Comparison of ENCODE assay signal across 18 mouse cellular contexts in the genomic region with DNA sequence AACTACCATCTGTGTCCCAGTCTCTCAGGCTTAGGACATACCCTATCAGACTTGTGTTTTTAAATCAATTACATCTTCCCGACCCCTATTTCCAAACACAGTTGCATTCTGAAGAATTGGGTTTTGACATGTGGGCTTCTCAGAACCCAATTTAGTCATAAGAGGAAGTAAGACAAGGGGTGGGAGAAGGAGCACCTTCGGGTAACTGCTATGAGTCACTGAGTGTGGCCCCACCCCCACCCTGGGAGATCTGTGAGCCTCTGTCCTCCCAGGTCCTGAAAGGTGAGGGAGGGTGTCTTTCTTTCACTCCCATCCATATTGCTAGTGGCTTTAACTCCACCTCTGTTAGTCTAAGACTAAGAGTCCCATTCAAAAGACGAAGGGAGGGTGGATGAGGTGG. TPM values are rescaled to one million over a fixed set of nuclear protein-coding genes. Genes with fewer than 3 reads are reported as not detected.
DNase-seq lines count a peak whose midpoint lies in the region; ATAC-seq lines count a peak whose summit lies in the region.
"Had no signal": no experiment of that assay in that cellular context is flagged by ENCODE, and none has a peak within 500 bp of the region (broad histone marks: within the 10 kb centered on the region; RNA-seq: fewer than 3 reads in every experiment).

No protein-coding gene starts in this region.

- peak; percentile 55 for ATAC-seq in CD4-positive, CD25-positive, alpha-beta regulatory T cell, adult 4 months
- ATAC-seq in hematopoietic stem cell, adult 5-6 weeks (replicated peaks in 1 of 2; ENCODE audit: insufficient read depth in 1 of 2, low FRiP score in 2 of 2, low TSS enrichment in 1 of 2, low read depth in 1 of 2, poor library complexity in 2 of 2, severe bottlenecking in 2 of 2) = peak; percentile 15 to 60; a peak in 2 of 4 replicates
- ATAC-seq in neutrophil, adult 5-6 weeks (ENCODE audit: extremely low read depth, insufficient number of reproducible peaks, low FRiP score, poor library complexity, severe bottlenecking) = peak; percentile 17; the same call in 1 of the 2 replicates
- ATAC-seq: forebrain, embryonic 14.5 days; liver, embryonic 12.5 days had no signal

- DNase-seq in A20 (ENCODE audit: low read depth, low spot score) = peak; percentile 63
- no peak for DNase-seq in lung, postnatal 14 days
- DNase-seq in kidney, postnatal 14 days = no peak
- no peak for DNase-seq in heart, adult 9 months (ENCODE audit: low spot score in 2 of 2)
- DNase-seq: adrenal gland, adult 8-10 months; cerebellum, adult 18-20 months; cerebellum, postnatal 25 days; embryo, embryonic 11 days; gastrocnemius, adult 2 months; heart, postnatal 10 days; kidney, adult 9 months; lung, postnatal 10 days; thymus, adult 2 months had no signal

RNA-seq across cellular contexts. Expression of a gene that starts 41.2 kb away (rescaled TPM):
- polyA plus RNA-seq in CD4-positive, CD25-positive, alpha-beta regulatory T cell, adult 4 months (2017; shearing (Covaris generic)) = 10 to 100 TPM; 46.4 to 51.4 TPM
- 96.3 and 97.9 TPM in 2 replicates for total RNA-seq in hematopoietic stem cell, adult 5-6 weeks (2017)
- 133 and 137 TPM in 2 replicates for total RNA-seq in neutrophil, adult 5-6 weeks (2017)
